Mouse (Mus musculus): ENCODE data around the gene Gm20738.
"Not testable (repeated sequence)": the region's sequence is repeated elsewhere in the genome, so short reads cannot be mapped to it uniquely, and the experiment has no call there.

GRCm38 (mm10) chrY:37957511-37957910, at the start of gene Gm20738:
- TF ChIP-seq POLR2A, CTCF (IDR thresholded peaks at IDR 0.05; ENCODE audit: extremely low read depth, insufficient read depth, low read length): not testable (repeated sequence)

All from cortical plate, adult 2 months (tissue).